Mouse (Mus musculus): ENCODE data around the gene Taz.

Taz gene

DNA sequence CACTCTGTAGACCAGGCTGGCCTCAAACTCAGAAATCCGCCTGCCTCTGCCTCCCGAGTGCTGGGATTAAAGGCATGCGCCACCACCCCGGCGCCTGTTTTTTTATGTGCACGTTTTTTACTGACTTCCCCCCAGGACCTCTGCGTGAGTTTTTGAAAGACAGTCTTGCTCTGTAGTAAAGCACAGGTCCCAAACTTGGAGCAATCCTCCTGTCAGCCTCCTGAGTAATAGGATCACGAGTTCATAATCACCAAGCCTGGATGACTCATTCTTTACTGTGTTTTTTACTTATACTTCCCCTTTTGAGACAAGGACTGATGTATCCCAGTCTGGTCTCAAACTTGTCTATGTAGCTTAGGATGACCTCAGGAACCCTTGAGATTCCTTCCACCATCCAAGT is 3.8 kb upstream of the Taz start:
- DNase-seq (ENCODE audit: extremely low spot score, low read depth, low spot score): no peak

DNA sequence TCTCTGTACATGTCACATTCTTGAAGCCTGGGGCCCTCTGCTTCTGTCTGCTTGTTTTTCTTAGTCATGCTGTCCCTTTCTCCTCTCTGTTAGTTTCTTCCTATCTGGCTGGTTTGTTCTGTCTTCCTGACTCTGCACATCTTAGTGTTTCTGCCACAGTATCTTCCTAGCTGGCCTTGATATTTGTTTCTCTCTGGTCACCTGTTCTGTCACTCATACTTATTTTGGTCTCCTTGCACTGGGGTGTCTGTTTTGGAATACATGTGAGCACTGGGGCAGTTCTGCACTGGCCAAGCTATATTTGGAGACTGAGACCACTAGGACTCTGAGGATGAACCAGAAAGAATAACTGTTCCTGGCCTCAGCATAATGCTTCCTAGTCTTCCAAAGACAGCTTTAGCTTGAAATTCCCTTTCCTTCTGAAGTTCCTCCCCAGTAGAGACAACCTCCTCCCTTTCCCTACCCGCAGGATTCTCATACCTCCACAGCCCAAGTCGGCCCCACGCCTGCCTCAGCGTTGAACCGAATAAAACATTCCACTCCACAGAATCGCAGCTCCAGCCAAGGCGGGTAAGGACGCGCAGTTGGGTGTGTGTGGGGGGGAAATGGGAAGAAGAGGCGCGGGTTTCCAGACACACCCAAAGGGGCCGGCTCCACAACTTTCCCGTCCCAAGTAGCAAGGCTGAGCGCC is 526 bp upstream of the Taz start:
- DNase-seq (ENCODE audit: extremely low spot score, low read depth, low spot score): no peak

DNA sequence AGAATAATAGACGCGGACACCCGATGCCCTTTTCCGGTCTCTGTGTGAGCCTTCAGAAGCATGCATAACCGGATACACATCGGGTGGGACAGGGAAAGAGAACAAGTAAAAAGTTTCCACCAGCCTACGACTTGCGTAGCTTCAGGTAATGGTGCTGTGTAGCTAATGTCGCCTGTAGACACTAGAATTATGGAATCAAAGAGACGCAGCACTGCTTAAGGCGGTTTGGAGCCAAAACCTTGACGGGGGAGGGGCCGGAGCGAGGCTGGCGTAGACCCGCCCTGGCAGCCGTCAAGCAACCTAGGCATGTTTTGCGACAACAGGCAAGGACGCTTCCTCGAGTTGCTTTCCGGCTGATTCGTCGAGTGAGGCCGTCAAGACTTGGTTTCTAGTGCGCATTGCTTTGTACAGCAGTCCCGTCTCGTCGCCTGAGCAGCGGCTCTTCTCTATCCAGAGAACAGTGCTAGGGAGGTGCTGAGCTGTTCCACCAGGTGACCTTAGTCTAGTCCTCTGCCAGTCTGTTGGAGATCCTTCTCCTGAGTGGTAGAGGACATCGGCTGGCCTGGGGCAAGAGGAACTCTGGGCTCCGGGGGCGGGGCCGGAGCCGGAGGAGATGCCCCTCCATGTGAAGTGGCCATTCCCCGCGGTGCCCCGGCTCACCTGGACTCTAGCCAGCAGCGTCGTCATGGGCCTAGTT is 831 bp downstream of the Taz start:
- DNase-seq (ENCODE audit: extremely low spot score, low read depth, low spot score): no peak

DNA sequence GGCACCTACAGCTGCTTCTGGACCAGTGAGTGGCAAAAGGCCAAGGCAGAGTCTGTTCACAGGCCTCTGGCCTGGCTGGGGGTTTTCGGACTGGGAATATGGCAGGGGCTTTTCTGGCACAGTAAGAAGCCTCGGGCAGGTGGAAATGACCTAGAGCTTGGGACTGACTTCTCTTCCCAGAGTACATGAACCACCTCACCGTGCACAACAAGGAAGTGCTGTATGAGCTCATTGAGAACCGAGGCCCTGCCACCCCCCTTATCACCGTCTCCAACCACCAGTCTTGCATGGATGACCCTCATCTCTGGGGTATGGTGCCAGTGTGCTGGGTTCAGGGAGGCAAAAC is 1.4 kb downstream of the Taz start:
- DNase-seq (ENCODE audit: extremely low spot score, low read depth, low spot score): no peak

DNA sequence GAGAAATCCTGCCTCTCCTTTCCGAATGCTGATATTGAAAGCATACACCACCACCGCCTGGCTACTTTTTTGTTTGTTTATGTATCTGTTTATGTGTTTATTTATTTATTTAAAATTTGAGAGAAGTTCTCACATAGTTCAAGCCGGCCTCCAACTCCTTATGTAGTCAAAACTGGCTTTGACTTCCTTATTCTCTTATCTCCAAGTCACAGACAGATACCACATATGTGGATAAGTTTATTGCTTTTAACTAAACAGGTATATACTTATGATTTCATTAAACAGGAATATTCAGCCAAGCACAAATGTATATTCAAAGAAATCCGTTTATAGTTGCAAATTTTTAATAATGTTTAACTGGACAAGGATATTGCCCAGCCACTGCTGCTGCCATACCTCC is 11.7 kb downstream of the Taz start:
- DNase-seq (ENCODE audit: extremely low spot score, low read depth, low spot score): no peak

DNA sequence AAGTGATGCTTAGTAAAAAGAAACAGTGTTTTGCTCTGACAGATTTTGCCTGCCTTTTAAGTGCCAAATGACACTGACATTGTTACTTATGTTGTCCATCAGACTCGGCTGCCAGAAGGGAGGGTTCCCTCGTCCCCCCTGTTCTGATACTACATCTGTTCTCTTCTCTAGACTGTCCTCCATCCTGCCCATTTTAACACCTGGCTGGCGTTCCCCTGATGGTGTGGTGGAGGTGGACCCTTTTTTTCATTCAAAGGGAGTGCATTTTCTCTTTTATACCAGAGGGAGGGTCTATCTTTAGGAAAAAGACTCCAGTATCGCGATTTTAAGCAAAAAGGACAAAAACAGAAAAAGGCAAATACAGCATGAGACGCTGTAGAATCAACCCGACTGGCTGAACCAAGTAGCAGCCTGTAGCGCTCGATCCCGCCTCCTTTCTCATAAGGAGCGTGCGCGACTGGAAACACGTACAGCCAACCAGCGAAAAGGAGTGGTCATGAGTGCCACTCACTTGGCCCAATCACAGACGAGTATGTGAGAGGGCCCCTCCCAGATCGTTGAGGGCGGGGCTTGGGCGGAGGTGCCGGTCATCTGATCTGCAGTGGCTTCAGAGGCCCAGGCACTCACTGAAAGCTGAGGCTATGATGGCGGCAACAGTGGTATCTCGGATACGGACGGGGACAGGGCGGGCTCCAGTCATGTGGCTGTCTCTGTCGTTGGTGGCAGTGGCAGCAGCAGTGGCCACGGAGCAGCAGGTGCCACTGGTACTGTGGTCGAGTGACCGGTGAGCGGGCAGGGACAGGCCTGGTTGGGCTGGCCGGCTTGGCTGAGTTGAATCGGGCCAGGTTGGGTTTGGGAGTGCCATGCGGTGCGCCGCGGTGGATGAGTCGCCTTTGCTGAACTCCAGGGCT is 15.1 kb downstream of the Taz start, which contains the start of gene Atp6ap1:
Gene Atp6ap1, plus strand, starts transcription at position 560 of the 911 bp plus-strand sequence.
- no peak for DNase-seq (ENCODE audit: extremely low spot score, low read depth, low spot score)

DNA sequence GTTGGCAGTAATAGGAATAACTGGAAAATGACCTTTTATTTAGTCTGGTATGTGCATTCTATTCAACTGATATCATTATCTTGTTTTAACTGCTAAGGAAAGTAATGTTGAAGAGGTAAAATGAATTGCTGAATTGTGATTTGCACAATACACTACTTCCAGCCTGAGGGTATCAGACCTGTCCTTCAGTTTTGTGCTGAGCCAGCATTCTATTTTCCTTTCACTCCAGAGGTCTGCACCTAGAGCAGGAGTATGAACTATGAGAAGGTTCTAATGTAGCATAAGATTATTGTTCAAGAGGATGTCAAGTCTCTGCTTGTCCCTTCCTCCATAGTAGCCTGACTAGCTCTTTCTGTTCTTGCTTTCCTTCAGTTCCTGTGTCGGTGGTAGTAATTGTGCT is 16.6 kb downstream of the Taz start:
- no peak for DNase-seq (ENCODE audit: extremely low spot score, low read depth, low spot score)

DNA sequence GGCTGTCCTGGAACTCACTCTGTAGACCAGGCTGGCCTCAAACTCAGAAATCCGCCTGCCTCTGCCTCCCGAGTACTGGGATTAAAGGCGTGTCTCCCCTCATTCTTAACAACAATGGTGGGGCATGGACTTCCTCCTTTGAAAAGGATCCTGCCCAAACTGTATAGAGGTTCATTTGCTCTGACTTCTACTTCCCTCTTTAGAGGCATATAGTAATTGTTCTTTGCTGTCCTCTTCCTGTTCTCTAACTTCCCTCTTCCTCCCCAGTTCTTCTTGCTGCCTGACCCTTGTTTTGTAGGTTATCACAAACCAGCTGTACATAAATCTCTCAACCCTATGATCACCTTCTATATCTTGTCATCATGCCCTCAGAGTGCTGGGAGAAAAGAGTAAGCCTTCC is 18.0 kb downstream of the Taz start:
- DNase-seq (ENCODE audit: extremely low spot score, low read depth, low spot score): no peak

DNA sequence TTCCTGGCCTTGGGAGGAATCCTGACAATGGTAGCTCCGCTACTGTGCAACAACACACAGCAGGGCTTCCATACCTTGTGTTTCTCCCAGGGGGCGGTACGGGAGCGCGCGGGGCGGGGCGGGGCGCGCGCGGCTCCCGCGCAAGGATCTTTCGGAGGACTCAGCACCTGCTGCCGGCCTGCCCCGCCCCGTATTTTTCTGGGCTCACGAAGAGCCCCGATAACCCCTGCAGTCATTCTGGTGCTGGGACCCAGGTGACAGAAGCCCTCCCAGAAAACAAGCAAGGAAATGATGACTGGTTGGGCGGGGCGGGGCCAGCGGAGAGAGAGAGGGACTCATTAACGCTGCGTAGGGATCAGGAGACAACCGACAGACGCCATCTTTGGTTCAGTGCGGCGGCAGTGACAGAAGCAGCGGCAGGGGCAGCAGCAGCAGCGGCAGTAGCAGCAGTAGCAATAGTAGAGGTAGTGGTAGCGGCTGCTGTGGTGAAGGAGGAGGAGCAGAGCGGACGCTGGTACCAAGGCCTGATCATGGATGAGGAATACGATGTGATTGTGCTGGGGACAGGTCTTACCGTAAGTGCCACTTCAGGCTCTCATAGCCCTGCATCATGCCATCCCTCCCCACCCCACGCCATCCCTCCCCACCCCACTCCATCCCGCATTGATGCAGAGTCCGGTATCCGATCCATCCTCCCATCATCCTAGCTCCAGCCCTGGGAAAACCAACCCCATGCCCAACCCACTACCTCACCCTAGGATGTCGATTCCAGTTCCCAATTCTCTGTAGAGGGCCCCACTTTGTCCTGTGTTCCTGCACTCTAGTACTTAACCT is 23.4 kb downstream of the Taz start, which contains the start of gene Gdi1:
Gene Gdi1, plus strand, starts transcription at position 132 of the 834 bp plus-strand sequence.
- no peak for DNase-seq (ENCODE audit: extremely low spot score, low read depth, low spot score)

DNA sequence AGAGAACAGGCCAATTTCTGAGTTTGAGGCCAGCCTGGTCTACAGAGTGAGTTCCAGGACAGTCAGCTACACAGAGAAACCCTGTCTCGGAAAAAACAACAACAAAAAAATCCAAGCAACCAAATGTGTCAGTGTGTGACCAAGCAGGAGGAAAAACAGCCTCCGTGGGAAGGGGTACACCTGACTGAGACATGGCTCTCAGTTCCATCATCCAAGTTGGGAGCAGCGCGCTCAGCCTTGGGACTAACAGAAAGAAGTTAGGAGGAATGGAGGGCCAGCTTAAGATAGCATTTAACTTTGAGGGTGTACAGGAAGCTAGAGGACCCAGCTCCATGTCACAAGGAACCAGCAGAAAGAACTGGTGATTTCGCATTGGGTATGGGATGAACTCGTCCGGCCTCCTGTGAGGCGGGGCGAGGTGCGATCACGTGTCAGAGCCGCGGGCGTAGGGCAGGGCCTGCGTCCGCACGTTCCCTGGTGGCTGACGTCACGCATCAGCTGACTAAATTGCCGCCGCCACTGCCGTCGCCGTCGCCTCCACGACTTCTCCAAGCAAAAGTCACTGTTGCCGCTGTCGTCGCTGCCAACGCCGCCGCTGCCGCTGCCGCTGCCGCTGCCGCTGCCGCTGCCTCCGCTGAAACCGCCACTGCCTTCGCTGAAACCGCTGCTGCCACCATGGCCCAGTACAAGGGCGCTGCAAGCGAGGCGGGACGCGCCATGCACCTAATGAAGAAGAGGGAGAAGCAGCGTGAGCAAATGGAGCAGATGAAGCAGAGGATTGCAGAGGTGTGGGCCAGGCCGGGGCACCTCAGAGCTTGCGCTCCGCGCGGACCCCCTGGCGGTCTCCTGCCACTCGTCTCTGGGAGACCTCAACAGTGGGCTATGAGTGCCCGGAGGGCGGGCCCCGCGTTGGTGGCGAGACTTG is 31.1 kb downstream of the Taz start, which contains the start of gene Fam50a:
Gene Fam50a, plus strand, starts transcription at position 494 of the 925 bp plus-strand sequence.
- DNase-seq (ENCODE audit: extremely low spot score, low read depth, low spot score): no peak

DNA sequence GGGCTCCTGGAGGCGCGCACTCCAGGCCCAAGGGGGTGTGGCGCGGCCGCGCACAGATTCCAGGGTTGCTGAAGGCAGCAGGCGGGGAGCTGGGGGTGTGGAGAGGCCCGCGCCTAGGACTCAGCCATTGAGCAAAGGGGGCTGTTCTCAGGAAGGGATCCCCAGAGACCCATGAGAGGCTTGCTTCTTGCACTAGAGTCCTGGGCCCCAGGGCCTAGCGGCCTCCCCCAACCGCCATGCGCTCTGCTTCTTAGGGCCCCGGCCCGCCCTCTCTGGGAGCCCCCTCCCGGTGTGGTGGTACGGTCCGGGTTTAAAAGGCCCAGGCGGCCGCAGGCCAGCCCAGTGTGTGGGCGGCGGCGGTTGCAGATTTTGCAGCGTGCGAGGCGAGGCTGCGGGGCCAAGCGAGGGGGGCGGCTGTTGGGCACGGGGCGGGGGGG is 47.0 kb downstream of the Taz start, which contains the start of gene Plxna3:
Gene Plxna3, plus strand, starts transcription at position 342 of the 437 bp plus-strand sequence.
- no peak for DNase-seq (ENCODE audit: extremely low spot score, low read depth, low spot score)

DNA sequence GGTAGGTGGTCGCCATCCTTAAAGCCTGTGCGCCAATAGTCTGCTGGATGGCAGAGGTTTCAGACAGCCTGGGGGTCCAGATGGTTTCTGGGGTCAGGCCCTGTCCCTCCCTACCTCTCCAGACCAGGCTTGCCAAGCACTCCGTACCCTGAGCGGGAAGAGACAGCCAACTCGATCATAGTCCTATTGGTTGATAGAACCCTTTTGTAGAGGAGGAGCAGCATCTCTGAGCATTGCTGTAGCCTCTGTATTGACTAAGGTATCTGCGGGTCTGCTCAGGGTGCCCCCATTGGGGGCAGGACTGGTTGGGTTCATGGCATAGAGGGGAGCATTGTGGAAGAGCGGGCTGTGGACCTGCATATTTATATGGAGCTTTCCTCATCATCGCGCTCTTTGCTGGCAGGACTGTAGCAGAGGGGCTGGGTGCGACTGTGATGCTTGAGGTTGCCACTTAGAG is 47.5 kb downstream of the Taz start:
- no peak for DNase-seq (ENCODE audit: extremely low spot score, low read depth, low spot score)

DNA sequence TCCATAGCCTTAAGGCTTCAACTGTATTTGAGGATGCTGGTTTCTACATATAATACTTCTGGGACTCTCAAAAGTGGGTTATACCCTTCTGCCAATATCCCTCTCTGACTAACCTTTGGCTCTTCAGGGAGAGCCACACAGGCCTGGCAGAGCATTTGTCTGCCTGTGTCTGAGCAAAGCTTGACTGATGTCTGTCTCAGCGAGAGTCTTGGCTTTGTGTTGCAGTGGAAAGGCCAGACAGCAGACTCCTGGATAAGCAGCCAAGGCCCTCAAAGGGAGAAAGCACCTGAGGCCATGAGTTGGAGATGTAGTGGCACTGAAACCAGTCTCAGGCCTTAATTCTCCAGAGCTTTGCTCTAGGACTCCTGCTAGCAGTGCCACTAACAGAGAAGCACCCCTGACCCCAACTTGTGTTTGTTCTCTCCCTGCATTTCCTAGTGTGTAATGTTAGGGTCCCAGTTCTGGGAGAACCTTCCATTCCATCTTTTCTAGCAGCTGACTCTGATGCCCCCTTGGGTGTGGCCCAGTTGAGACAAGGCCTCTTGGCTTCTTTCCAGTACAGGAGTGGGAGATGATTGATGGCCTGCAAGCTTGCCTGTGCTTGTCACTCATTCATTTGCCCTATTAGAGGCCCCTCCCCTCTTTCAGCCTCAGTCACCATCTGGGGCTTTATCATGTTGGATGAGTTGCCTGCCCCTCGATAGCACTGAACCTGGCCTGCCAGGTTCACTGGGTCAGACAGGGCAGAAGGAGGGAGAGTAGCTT is 48.6 kb downstream of the Taz start:
- DNase-seq (ENCODE audit: extremely low spot score, low read depth, low spot score): no peak

Measured in hindlimb bud, embryonic 11.5 days (tissue).